Mouse (Mus musculus): ENCODE data around the gene Nutf2.

DNA sequence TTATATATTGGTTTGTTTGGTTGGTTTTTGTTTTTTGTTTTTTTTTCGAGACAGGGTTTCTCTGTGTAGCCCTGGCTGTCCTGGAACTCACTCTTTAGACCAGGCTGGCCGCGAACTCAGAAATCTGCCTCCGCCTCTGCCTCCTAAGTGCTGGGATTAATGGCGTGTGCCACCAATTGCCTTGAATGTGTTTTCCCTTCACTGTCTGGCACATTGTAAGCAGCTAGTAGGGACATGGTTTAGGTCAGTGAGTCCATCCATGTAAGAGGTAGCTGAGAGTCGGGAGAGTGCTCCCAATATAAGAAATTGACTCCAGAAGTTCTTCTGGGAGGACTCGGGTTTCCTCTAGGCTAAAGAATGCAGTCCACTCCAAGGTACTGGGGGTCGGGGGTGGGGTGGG, 6.1 kb upstream of the Nutf2 start:
- TF ChIP-seq POLR2A (IDR thresholded peaks at IDR 0.05; ENCODE audit: borderline replicate concordance, insufficient read depth, low read length) (no peak), CTCF (IDR thresholded peaks at IDR 0.05; ENCODE audit: borderline replicate concordance, insufficient read depth, low read depth, low read length) (no peak)
